Mouse (Mus musculus) urinary bladder, postnatal 4 days (tissue): ENCODE measurements around the gene Prrc2a.

Source experiments
- DNase-seq, 2 experiments: peaks; one replicate each; pipeline ENCODE4 v3.0.0; 2021 to 2022; ENCODE audit warnings: low spot score in 2 of 2

Prrc2a gene

DNA sequence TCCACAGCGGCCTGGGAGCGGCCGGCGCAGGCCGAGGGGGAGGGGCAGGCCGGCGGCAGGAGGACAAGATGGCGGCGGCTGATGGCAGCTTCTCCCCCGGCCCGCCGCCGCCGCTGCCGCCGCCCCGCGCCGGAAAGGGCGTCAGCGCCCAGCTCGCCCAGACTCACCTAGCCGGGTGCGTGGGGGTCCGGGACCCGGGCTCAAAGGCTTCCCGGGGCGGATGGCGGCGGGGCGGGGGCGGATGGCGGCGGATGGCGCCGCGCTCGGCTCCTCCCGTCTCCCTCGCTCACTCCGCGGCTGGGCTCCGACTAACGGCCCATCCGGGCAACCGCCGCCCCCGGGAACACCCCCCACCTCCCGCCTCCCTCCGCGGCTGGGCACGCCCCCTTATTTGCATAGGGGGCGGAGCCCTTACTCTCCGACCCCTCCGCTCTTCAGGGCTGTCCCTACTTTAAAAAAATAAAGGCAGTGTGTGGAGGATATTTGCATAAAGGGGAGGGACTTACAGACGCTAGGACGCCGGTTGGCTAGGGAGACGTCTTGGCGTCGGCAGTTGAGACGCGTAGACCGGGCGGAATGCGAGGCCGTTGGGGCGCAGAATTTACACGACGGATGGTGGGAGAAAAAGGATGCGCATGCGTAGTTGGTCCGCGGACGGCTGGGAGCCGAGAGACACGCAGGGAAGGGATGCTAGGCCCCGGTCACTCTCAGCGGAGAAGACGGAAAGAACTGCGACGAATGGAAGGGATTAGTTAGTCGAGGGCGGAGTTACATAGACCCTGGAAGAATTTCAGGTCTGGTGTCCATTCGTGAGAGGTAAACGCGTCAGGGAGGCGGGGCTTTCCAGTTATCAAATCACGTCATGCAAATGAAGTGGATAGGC, at the start of gene Prrc2a:
Gene Prrc2a, minus strand, starts transcription at position 330 of the 883 bp plus-strand sequence.
- DNase-seq: peak; percentile 97 to 98

DNA sequence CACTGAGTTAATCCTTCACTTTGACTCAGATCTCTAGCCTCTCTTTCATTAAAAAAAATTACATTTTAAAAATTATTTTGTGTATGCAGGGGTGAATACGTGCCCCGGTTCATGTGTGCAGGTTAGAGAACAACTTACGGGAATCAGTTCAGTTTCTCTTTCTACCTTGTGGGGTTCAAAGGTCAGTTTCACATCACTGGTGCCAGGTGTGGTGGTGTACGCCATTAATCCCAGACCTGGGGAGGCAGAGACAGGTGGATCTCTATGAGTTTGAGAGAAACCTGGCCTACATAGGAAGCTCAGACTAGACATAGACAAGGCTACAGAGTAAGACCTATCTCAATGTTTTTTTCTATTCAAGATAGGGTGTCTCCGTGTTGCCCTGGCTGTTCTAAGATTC, 48.4 kb upstream of the Prrc2a start:
- no peak for DNase-seq

DNA sequence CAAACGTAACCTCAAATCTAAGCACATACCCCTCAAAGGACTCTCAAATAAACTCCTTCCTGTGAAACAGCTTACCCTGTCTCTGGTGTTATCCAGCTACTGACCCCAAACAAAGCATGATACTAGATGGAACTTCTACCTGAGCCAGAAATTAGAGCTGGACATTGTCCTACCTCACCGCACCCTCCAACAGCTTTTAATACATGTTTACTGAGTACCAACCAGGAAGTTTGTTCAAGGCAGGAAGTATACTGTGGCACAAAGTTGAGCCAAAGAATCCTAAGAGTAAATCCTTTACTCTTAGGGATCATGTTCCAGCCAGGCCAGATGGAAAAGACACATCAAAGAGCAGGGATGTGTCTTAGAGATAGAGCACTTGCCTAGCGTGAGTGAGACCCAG, 45.9 kb upstream of the Prrc2a start:
- DNase-seq: no peak

DNA sequence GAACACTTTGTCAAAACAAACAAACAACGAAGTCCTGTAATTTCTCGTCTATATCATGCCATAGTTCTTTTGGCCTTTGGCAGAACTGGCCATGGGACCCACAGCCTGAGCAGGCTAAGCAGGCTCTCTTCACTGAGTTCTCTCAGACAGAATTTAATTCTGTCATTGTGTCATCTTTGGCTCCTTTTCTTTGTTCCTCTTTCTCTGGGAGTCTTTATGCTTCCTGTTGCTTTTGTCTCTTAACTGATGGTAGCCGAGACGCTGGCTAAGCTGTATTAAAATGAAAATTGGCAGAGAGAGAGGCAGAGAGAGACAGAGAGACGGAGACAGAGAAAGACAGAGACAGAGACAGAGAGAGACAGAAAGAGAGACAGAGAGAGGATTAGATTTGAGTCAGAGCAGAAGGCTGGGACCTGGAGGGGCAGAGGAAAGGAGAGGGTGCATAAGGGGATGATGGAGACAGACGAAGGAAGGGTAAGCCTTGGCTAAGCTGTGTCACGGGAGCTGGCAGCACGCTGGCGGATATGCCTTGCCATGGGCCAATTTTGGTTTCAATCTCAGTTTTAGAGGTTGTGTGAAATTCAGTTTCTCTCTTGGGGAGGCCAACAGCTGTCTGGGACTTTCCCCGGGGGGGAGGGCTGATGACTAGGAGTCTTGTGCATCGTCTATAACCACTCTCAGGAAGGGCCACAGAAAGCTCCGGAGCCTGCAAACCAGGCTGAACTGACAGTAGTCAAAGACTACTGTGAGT, 45.3 kb upstream of the Prrc2a start:
- no peak for DNase-seq

DNA sequence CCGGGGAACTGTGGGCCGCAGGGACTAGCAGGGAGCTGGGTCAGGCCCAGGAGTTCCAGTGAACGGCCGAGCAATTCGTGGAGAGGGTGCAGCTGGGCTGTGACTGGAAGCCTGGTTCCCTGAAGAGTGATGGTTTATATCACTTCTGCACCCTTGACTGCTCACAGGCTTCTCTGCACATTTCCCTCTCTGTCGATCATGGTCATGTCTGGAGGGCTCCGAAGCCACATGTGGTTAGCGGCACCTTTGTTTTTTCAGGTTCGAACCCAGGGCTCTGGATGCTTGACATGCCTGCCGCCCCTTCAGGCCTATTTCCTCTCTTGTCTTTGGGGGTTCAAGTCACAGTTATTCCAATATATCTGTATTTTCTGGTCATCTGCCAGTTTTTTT, 40.7 kb upstream of the Prrc2a start:
- no peak for DNase-seq

DNA sequence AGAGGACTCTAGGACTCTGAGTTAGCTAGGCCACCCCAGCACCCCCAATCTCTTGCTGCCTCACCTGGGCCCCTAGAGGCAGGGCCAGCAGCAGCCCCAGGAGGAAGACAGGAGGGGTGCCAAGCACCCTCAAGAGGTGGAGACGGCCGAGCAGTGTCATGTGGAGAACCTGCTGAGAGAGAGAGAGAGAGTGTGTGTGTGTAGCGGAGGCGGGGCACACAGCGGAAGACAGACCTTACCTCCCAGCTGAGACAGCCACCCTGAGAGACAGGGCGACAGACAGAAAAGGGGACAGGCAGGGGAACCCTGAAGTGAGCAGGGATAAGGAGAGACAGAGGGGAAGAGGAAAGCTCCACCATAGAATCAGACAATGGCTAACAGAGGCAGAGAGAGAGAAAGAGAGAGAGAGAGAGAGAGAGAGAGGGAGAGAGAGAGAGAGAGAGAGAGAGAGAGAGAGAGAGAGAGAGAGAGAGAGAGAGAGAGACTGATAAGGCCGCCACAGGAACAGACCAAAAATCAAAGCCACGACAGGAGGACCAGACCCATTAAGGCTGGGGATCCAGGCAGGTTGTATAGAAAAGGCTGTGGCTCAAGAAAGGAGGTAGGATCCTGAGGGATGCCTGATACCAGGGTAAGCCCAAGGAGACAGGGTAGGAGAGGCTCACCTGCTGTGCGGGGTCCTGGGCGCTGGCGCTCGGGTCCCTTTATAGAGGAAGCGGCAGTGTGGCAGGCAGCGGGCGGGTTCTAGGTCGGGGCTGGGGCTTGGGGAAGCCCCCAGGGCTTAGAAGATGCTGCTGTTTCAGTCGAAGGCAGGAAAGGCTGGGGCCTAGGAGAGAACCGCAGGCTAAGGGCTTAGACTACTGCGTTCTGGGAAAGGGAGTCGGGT, 40.0 kb upstream of the Prrc2a start, which contains the start of gene Lta:
Gene Lta, minus strand, starts transcription at position 858 of the 886 bp plus-strand sequence.
- no peak for DNase-seq

DNA sequence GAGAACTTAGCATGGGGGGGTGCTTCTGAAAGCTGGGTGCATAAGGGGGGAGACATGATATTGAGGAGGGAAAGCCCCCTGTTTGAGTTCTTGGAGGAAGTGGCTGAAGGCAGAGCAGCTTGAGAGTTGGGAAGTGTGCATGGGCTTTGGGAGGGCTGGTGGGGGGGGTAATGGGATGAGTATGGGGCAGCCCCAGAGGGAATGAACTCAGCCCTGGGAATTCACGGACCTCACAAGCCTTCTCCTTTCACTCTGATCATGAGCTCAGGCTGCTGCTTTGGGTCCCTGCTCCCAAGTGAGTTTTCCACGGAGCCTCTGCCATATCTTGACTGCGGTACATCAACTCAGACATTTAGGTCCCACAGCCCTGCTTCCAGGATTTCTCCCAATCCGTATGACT, 37.7 kb upstream of the Prrc2a start:
- no peak for DNase-seq

DNA sequence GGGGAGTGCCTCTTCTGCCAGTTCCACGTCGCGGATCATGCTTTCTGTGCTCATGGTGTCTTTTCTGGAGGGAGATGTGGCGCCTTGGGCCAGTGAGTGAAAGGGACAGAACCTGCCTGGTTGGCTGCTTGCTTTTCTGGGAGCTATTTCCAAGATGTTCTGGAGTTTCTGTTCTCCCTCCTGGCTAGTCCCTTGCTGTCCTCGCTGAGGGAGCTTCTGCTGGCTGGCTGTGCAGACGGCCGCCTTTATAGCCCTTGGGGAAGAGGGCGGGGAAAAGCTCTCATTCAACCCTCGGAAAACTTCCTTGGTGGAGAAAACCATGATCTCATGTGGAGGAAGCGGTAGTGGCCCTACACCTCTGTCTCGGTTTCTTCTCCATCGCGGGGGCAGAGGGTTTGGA, 37.1 kb upstream of the Prrc2a start, which contains the start of gene Tnf:
Gene Tnf, minus strand, starts transcription at position 221 of the 400 bp plus-strand sequence.
- DNase-seq: no peak

DNA sequence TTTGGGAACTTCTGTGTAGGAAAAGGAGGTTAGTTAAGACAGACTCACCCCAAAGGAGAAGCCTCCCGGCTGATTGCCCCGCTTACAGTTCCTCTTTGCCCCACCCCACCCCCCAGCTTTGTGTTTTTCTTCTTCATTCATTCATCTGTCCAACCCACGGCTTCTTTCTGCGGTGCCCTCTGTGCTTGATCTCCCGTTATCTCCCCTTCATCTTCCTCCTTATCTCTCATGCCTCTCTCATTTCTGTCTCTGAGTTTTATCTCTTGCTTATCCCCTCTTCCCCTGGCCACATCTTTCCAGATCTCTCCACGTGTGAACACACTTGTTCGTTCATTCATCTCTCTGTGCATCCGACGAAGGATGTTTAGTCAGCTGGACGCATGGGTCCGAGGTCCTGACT, 36.4 kb upstream of the Prrc2a start:
- no peak for DNase-seq

DNA sequence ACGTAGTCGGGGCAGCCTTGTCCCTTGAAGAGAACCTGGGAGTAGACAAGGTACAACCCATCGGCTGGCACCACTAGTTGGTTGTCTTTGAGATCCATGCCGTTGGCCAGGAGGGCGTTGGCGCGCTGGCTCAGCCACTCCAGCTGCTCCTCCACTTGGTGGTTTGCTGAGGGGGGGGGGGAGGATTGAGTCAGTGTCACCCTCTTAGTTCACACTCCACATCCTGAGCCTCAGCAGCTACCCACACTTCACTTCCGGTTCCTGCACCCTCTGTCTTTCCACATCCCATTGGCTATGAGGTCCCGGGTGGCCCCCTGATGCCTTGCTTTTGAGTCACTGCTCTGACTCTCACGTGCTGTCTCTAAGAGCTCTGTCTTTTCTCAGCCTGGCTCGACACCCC, 35.7 kb upstream of the Prrc2a start:
- no peak for DNase-seq

DNA sequence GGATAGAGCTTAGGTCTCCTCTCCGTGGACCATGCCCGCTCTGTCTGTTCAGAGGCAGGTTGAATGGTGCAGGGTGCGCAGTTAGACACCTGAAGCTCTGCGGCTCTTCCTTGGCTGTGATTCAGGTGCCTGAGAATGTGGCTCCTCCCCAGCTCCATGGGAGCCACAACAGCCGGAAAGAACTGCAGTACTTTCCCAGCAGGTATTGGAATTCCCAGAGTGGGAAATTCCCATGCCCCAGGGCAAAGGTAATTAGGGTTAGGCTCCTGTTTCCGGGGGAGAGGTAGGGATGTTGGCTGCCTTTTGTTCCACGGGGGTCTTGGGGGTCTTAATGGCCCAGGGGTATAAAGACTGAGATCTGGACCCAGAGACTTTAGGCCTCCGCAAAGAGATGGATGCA, 34.2 kb upstream of the Prrc2a start:
- DNase-seq: no peak

DNA sequence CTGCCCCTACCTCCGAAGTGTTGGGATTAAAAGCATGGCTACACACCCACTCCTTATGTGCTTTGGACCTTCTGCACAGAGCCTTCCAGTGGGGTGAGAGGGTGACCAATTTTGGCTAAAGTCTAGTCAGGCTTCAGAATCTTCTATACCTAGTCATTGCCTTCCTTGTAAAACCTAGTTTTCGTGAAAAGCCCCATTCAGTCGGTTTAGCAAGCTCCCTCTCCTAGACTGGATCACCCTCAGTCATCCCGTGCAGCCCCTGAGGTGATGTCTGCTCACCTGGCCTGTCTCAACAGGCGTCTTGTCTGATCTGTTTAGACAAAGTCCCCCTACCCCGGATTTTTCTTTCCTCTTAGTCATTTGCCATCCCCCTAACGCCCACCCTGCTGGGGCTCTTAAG, 33.3 kb upstream of the Prrc2a start:
- DNase-seq: no peak

DNA sequence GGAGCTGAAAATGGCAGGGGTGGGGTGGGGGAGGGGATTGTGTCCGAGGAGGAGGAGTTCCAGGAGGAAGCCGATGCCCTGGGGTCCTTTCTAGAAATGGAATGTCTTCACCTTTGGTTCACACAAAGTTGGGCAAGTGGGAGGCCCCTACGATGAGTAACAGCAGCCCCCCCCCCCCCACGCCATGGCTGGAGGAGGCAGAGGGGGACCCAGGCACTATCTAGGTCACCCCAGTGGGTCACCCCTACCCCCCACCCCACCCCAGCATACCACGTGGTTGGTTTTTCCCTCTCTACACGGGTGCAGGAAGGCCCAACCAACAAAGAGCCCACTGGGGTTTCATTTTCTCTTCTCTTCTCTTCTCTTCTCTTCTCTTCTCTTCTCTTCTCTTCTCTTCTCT, 32.4 kb upstream of the Prrc2a start:
- DNase-seq: no peak

DNA sequence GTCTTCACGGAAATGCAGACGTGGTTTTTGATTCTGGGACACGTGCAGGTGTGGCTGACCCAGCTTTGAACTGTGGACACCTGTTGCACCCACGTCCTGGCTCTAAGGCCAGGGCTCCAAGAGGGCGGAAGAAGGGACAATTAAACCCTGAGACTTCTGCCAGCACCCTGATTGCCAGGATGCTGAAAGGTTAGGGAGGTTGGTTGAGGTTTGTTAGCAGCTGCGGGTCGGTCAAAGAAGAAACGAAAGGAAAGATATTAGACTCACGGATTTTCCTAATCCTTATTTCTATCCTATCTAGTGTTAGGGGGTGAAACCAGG, 31.6 kb upstream of the Prrc2a start:
- no peak for DNase-seq

DNA sequence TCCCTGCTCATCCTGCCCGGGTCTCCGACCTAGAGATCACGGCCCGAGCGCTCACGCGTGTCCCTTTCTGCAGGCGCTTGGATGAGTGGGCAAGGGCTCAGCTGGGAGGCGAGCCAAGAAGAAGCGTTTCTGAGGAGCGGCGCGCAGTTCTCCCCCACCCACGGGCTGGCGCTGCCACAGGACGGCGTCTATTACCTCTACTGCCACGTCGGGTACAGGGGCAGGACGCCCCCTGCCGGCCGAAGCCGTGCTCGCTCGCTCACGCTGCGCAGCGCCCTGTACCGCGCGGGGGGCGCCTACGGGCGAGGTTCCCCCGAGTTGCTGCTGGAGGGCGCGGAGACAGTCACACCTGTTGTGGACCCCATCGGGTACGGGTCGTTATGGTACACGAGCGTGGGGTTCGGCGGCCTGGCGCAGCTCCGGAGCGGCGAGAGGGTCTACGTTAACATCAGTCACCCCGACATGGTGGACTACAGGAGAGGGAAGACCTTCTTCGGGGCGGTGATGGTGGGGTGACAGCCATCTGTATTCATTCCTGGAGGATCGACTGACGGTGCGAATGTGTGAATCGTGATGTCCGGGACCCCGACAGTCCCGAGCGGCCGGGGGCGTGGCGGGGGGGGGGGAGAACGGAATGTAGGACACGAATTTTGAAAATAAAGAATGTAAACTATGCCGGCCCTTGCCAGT, 31.1 kb upstream of the Prrc2a start:
- peak; percentile 74 to 85 for DNase-seq

DNA sequence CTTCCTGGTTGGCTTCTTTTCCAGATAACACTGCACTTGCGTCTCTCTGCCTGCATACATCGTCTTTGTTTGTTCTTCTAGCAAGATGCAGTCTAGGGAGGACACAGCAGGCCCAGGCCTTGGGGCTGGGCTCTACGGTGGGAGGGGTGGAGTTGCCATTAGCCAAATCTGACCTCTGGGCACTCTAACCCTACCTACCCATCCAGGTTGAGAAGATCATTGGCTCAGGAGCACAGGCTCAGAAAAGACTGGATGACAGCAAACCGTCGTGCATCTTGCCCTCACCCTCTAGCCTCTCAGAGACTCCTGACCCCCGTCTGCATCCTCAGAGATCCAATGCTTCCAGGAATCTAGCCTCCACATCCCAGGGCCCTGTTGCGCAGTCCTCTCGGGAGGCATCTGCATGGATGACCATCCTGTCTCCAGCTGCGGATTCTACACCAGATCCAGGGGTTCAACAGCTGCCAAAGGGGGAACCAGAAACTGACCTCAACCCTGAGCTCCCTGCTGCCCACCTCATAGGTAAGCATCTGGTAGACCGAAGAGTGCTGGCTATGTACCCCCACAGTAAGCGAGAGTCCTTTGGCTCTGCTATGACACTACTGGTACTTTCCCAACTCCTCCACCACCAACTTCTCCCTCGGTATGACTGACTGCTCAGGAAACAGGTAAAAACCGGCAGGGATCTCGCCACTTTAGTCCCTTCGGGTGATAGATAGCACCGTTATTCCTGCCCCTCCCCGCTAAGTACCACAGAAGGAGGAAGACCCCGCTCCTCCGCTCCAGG, 30.3 kb upstream of the Prrc2a start:
- no peak for DNase-seq

DNA sequence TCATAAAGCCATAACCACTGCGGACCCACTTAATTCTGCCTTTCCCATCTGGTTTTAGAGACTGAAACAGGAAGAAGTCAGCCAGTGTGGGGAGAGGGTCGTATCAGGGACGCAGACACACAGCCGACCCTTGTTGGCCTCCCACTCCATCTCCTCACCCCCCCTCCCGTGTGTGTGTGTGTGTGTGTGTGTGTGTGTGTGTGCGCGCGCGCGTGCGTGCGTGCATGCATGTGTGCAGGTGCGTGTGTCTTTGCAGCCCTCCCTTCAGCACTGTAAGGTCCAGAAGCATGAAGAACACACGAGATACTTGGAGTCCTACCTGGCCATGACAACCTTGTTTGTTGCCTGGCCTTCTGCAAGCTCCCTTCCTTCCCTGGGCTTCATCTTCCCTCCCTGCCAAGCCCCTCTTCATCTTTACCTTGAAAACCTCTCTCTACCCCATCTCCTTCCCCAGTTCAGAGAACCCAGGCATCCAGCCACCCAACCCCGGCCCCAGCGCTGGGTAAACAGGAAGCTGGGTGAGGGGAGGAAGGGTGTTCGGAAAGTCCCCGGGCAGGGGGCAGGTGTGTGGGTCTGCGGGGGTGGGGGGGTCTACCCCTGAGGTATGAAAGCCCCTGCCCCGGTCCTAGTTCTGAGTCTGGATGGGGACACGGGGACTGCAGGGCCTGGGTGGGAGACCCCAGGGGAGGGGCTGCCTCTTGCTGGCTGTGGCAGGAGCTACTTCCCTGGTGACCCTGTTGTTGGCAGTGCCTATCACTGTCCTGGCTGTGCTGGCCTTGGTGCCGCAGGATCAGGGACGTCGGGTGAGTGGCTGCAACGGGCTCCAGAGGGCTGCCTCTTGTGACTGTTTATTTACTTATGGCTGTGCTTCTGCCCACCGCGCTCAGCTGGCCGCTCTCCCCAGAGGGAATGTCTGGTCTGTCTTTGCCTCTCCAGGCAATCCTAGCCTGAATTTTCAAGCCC, 29.5 kb upstream of the Prrc2a start, which contains the start of gene Ltb:
Gene Ltb, plus strand, starts transcription at position 559 of the 963 bp plus-strand sequence.
- DNase-seq: no peak

DNA sequence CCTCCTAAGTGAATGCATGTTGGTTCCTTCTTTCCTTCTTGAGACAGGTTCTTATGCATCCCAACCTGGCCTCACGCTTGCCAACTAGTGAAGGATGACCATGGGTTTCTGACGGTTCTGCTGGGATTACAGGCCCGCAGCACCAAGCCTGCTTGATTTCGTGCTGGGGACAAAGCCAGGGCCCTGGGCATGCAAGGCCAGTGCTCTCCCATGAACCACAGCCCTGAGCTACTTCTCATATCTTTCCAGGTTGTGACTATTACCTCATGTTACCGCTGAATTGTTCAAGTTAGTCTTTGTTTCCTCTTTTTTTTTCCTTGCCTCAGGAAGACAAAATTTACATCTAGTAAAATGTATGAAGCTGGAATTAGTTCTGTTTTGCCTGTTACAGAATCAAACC, 28.2 kb upstream of the Prrc2a start:
- DNase-seq: no peak

DNA sequence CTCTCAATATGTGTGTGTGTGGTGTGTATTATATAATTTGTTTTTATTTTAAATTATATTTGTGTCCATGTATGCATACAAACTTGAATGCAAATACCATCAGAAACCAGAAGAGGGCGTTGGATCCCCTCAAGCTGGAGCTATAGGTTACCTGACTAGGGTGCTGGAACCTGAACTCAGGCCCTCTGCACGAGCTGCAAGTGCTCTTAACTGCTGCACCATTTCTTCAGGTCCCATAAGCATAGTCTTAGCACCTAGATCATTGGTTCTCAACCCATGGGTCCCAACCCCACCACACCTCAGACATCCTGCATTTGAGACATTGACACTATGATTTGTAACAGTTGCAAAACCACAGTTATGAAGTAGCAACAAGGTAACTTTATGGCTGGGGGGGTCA, 27.0 kb upstream of the Prrc2a start:
- no peak for DNase-seq
